Mouse (Mus musculus): Measurements from ENCODE around the gene Hist1h3a.
"Not testable (repeated sequence)": the region's sequence is repeated elsewhere in the genome, so short reads cannot be mapped to it uniquely, and the experiment has no call there.

Hist1h3a gene

DNA sequence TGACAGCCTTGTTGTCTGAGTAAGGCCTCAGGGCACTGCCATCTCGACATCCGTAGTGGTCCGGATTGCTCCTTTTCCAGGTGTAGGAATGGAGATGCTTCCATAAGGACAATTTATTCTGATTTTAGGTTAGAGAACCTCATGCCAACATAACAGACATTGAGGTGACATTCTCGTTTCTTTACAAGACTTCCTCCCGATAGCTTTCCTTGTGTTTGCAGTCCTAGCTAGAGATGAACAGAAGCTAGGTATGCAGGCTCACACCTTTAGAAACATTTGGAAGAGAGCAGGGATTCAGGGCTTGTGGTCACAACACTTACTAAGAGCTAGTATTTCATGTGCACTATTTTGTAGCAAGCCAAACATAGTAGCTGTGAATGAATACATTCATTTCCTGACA, 19.0 kb downstream of the Hist1h3a start:
- in situ Hi-C loops (cut with MseI, MboI): no loop called here

DNA sequence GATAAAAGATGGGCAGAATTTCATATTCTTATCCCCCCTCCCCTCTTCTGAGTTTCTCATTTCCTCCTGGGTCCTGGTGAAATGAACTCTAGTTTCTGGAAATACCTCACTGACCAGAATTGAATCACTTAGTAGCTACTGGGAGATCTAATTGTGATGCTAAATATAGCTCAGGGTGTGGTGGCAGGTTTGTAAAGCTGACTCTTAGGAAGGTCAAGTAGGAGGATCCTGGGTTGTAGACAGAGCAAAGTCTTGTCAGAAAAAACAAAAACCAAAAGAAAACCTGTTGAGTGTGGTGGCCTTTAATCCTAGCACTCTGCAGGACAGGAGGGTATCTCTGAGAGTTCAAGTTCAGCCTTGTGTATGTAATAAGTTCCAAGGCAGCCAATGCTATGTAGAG, 20.2 kb downstream of the Hist1h3a start:
- in situ Hi-C loops (cut with MseI, MboI): no loop called here

DNA sequence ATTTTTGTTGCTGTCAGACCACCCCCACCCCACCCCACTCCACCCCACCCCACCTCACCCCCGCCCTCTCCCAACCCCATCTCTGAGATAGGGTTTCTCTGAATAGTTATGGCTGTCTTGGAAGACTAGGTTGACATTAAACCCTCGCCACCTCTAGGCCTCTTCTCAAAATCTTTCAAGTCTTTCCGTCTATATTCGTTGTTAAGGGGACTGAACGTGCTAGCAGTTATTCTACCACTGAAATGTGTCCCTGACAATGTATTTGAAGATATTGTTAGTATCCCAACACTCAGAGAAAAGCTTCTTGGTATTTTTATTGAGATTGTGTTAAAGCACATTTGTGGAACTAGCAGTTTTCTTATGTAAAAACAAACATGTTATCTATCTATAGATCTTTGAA, 21.3 kb downstream of the Hist1h3a start:
- in situ Hi-C loops (cut with MseI, MboI): no loop called here

DNA sequence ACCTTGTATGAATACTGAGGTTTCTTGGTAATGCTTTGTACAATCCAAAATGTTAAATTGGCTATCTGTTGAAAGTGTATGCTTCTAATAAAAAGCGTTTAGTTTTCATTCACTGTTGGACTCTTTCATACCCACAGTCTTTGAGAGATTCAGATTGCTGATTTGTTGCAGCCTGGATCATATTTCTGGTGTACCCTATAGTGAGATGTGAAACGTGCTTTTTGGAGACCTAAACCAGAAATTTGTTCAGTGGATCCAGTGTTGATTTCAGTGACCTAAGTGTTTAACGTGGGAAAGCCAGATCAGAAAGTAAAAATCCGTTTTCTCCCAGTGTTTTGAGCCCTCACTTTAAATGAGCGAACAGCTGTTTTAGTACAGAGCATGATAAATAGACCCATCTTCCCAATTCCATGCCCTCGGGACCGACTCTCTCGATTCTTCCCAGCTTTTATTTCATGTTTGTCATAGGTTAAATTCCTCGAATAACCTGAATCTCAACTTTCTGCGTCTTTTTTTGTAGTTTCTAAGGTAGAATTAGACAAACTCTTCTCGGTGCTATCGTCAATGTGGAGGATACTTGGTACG, 21.8 kb downstream of the Hist1h3a start:
- in situ Hi-C loops (cut with MseI, MboI): no loop called here

DNA sequence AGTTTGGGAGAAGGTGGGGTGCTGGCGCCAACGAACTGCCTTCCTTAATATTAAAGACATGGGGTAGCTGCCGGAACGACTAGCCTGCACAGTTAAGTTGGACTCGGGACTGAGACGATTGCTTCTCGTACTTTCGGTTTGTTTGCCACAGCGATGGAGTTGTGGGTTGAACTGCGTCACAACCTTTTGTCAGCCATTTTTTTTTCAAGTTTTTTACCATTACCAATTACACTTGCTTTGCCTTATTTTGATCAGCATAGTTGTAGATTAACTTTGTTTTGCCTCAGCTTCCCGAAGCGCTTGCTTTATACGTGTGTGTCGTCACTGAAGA, 22.3 kb downstream of the Hist1h3a start:
- in situ Hi-C loops (cut with MseI, MboI): loop anchor here in 1 of 2 experiments (5.0 kb wide), 1 partner anchor 38 kb away; no protein-coding TSS in a partner anchor

DNA sequence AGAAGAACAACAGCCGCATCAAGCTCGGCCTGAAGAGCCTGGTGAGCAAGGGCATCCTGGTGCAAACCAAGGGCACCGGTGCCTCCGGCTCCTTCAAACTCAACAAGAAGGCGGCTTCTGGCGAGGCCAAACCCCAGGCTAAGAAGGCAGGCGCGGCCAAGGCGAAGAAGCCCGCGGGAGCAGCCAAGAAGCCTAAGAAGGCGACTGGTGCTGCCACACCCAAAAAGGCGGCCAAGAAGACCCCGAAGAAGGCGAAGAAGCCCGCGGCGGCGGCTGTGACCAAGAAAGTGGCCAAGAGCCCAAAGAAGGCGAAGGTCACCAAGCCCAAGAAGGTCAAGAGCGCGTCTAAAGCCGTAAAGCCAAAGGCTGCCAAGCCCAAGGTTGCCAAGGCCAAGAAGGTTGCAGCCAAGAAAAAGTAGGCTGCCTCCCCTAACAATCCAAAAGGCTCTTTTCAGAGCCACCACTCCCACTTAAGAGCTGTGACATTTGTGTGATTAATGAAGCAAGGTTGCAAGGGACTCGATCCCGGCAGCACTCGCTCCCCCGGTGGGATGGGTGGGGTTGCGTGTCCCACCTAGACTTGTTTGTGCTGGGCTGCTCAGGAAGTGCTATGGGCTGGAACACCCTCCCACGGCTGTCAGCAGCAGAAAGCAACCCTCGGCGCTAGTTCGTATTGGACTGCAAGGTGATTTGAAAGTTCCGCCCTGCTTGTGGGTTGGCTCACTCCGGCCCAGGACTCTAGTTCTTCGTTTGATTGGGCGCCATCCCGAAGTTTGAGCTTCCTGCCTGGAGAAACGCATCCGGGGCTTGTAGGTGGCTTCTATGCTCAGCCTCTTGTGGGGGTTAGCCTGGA, 22.9 kb downstream of the Hist1h3a start:
- in situ Hi-C loops (cut with MseI, MboI): loop anchor here in 1 of 2 experiments (5.0 kb wide), 1 partner anchor 37 kb away; no protein-coding TSS in a partner anchor

DNA sequence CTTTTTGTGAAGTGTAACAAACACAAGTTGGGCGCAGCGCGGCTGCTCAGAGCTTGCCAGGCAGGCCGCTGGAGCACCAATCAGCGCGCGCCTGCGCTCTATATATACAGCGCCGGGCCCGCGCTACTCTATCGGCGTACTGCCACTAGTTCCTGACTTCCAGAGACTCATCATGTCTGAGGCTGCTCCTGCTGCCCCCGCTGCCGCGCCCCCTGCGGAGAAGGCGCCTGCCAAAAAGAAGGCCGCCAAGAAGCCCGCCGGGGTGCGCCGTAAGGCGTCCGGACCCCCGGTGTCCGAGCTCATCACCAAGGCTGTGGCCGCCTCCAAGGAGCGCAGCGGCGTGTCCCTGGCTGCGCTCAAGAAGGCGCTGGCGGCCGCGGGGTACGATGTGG, 23.5 kb downstream of the Hist1h3a start, which contains the start of gene Hist1h1c:
Gene Hist1h1c (plus strand): TSS at position 132 of the 392 bp plus-strand sequence.
- in situ Hi-C loops (cut with MseI, MboI): loop anchor here in 1 of 2 experiments (5.0 kb wide), 1 partner anchor 36 kb away; no protein-coding TSS in a partner anchor

DNA sequence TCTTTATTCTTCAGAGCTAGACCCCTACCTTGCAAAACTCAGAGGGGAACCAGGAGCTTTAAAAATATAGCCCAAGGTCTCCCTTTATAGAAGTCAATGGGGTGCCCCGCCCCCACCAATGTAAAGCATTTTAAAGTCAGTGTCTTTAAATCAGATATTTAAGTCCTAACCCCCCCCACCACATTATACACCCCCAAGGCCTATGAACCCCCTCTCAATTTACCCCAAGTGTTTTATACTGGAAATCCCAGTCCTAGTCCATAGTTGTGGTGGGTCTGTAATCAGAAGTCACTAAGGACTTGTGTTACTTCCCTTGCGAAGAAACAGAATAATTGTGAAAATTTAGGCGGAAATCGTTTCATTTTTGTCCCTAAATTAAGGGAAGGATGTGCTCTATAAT, 24.1 kb downstream of the Hist1h3a start:
- in situ Hi-C loops (cut with MseI, MboI): loop anchor here in 1 of 2 experiments (5.0 kb wide), 1 partner anchor 36 kb away; no protein-coding TSS in a partner anchor

DNA sequence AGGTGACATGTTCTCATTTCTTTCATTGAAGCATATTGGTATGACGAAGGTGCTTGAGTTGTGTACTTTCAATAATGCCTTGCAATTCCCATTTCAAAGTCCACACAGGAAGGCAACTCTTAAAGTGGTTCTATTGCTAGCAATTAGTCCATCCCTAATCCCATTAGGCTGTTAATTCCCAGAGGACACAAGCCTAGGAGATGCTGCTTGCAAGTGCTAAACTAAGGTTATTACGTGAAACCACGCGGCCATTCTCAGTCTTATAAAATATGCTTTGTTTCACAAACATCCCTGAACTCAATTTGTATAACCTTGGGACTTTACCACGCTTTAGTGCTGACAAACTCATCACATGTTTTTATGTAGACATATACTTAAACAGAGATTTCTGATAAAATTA, 25.1 kb downstream of the Hist1h3a start:
- in situ Hi-C loops (cut with MseI, MboI): loop anchor here in 1 of 2 experiments (5.0 kb wide), 1 partner anchor 35 kb away; no protein-coding TSS in a partner anchor

DNA sequence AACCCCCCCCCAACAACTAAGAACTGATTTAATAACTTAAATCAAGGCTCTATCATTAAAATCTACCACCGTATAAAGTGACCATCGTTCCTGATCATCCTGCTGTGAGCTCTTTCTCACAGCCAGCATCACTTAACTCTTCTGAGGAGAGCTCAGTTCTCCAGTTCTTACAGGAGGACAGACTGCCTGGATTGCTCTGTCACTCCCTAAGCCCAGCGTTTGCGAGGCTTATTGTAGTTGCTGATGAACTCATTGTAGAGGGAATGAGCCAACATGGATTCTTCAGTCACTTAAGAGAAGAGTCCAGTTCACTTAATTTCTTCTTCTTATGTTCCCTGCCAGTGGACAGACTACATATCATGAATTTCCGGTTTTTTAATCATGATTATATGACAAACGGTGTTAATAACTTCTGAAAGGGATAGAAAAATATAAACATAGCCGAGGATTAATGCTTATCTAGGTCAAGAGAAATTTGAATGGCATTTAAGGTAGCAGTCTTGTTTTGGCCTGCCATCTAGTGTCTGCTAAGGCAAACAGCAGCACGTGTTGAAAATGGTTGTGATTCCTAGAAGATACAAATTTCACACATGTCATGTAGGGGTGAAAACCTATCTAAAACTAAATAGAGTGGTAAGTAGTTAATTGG, 29.9 kb downstream of the Hist1h3a start:
- in situ Hi-C loops (cut with MseI, MboI): loop anchor here in 1 of 2 experiments (5.0 kb wide), 1 partner anchor 35 kb away; the partner anchor contains the start of genes Hist1h1t and Hist1h4c

DNA sequence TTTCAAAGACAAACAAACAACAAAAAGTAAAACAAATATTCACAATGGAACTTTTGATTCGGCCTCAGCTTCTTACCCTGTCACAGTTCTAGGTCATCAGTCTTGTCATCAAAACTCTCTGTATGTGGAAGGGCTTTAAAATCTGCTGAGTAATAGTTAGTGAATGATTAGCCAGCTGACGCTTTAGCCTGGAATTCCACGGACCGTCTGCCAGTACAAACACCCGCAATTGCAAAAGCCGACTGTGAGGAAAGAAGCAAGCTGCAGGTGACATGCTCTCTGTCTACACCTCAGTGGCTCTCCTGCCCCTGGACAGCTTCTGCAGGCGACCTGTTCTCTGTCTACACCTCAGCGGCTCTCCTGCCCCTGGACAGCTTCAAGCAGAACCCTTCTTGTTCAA, 31.7 kb downstream of the Hist1h3a start:
- in situ Hi-C loops (cut with MseI, MboI): loop anchor here in 1 of 2 experiments (5.0 kb wide), 1 partner anchor 33 kb away; the partner anchor contains the start of genes Hist1h1t and Hist1h4c

DNA sequence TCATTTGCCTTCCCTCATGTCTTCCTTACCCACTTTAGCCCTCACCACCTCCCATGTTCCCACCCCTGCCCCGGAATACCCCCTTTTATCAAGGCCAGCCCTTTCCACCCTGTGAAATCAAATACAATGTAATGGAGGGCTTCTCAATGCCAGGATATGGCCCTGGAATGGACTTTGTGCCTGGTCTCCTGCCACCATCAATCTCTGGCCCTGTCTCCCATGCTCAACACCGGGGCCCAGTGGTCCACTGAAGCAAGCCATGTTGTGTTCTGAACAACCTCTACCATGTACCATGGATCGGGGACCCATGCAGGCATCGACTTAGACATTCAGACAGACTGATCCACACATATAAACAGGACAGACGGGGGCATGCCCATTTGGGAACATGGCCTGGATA, 32.5 kb downstream of the Hist1h3a start:
- in situ Hi-C loops (cut with MseI, MboI): loop anchor here in 1 of 2 experiments (5.0 kb wide), 1 partner anchor 32 kb away; the partner anchor contains the start of genes Hist1h1t and Hist1h4c

DNA sequence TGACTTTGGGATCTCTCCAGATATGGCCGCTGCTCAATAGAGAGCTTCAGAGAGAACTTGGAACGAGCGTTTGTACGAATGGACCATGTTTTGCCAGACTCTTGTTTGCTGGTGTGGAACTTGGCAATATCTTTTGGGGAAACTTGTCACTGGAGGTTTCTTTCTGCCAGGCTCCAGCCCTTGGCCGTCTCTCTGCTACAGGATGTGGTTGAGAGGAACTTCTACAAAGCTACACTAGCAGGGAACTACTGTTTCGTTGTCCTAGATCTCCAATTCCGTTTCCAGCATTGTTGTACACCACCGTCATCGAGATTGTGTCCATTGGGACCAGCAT, 33.0 kb downstream of the Hist1h3a start:
- in situ Hi-C loops (cut with MseI, MboI): no loop called here

DNA sequence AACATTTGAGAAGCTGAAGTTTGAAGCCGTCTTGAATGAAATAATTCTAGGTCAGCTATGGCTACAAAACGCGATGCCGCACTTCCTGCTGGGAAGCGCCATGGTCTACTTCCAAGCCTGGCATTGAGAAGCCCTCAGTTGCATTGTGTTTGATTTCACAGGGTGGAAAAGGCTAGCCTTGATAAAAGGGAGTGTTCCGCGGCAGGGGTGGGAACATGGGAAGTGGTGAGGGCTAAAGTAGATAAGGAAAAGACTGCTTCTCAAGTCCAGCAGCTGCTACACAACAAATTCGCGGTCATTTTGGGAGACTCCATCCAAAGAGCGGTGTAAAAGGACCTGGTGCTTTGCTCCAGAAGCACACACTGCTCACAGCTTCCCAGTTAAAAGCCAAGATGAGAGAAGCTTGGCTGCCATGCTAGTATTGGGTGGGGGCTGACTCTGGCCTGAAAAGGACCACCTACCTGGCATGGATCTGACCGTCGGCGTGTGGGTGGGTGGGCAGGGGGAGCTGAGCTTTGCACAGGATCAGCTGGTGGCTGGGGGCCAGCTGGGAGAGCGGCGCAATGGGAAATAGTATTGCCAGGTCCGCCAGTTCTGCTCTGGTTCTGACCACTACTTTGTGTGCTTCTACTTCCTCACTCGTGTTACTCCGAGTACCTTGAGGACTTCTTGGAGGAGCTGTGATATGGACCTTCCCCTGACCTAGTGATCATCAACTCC, 33.6 kb downstream of the Hist1h3a start:
- in situ Hi-C loops (cut with MseI, MboI): no loop called here

DNA sequence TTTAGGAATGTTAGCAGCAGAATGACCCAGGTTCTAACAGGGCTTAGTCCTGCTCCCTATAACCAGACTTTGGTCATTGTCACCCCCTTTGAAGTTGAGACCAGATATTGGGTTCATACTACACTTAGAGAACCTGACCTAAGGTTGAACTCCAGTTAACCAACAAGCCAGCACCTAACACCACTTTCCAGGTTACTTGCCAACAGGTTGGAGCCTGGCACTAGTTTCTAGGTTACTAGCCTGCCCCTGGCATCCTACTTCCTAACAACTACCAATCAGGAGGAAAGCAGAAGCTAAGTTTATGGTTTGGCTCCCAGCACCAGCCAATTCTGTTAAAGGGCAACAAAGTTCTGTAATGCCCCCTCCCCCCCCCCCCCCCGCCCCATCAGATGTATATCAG, 37.0 kb downstream of the Hist1h3a start:
- in situ Hi-C loops (cut with MseI, MboI): no loop called here

DNA sequence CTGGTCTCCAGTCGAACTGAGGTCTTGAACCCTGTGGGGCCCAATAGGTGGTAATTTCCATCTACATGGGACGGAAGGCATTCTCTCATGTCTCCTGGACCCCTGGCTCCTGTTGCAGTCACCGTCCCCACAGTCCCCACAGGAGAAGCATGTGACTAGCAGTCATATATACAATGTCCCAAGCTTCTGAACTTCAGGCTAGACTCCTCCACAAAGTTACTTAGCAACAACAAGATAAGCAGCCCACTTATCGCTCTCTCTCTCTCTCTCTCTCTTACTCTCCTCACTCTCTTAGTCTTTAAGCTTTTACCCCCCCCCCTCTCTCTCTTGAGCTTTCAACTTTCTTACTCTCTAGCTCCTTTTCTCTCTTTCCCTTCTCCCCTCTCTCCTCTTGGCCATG, 37.9 kb downstream of the Hist1h3a start:
- in situ Hi-C loops (cut with MseI, MboI): no loop called here

DNA sequence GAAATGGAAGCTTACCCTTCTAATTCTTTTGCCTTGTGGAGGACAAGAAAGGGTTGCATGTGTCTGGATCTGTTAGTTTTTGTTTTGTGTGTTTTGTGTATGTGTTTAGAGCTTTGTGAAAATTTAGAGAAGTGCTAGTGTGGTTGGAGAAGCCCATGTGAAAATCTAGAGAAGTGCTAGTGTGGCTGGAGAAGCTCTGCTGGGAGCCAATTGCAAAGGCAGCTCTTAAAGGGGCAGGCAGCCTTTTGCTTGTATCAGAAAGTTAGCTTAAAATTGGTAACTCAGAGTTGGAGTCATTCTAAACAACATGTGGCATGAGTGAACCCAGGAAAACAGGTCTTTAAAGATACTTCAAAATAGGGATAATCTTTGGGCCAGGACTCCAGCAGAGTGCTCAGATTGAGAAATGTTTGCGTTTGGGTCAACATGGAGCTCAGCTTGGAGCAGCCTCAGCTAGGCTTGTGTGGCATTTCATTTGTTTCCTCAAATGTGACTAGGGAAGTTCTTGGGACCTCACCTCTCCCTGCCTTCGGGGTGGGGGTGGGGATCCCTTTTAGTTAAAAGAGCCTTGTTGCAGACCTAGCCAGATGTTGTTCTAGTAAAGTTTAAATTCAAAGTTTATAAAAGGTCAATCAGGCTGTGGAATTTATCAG, 44.5 kb downstream of the Hist1h3a start:
- in situ Hi-C loops (cut with MseI, MboI): not testable (repeated sequence)

DNA sequence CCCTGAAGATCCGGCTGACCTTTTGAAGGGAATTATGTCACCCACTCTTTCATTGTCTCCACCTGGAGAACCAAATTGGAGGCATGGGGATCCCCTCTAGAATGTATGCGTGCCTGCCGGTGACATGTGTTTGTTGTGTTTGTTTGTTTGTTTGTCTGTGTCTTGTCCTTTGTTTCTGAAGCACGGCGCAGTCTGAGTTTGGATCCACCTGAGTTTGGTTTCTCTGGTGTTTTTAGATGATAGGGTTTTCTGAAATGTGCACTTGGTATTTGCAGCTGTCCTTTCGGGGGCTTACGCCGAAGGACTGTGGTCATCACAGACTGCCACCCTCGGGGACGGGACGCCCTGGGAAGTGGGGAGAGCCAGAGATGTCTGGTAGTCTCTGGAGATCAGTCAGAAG, 45.0 kb downstream of the Hist1h3a start:
- in situ Hi-C loops (cut with MseI, MboI): no loop called here

DNA sequence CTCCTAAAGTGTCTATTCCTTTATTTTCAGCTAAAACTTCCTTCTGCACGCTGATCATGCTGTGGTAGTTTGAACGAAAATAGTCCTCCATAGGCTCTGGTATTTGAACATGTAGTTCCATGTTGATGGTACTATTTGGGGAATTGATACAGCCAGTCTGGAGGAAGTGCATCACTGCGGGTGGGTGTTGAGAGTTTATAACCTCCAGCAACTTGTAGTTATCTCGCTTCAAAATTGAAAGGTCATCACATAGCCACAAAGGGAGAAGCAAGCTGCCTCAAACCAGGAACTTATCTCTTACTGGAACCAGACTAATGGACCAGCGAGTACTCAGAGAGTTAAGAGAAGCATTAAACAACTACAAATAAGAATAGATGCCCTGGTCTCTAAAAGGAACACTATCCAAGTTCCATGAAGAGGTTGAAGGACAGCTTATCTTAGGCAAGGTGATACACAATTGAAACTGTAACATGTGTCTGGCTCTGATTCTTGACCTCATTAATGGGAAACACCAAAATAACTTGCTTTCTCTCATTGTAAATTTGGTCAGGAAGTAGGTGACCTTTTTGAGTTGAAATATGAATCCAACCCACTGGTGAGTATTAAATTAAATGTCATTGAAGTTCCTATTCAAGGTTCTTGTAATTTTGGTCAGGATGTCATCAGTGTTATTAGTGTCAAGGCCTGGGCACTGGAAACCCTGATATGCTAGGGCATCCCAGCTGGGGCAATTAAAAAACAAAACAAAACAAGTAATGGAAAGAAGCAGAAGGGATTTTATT, 45.7 kb downstream of the Hist1h3a start:
- in situ Hi-C loops (cut with MseI, MboI): no loop called here

Measured in mouse trophoblast stem cell (cell line).